Mouse (Mus musculus) CD4-positive, CD25-positive, alpha-beta regulatory T cell, adult 2 months (primary cell): ENCODE measurements around the gene Ldhb.

Experiments used
- DNase-seq: peaks from one replicate; pipeline ENCODE4 v3.0.0-alpha.2; 2012; ENCODE audit warnings: low read depth, low spot score

Gene Ldhb

DNA sequence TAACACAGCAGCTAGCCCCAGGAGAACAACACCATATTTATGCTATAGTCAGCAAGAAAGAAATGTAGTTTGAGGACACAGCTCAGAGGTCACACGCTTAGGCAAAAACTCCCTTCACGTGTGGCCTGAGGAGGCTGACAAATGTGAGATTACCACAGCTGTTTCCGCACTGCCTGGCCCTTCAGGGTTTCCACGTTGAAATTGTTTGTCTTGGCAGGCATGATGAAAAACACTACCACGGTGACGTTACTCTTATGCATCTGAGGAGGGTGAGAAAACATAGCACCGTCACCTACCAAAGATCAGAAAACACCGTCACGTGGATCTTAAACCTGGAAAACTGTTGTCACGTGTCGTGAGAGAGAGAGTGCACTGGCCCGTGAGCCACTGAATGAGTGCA, 56.4 kb downstream of the Ldhb start:
- no peak for DNase-seq
